Mouse (Mus musculus): ENCODE results near the gene Atf1.

The Atf1 gene

GRCm38 (mm10) chr15:100304019-100304991, 76.7 kb downstream of the Atf1 start, which contains the start of gene Mettl7a1:
Mettl7a1 (plus strand) TSS chr15:100304140.
- DNase-seq (ENCODE audit: low read depth, low spot score) = peak; percentile 77

- DNase-seq (ENCODE audit: low read depth, low spot score) = no peak
Measured at GRCm38 (mm10) chr15:100306201-100306600, 78.6 kb downstream of the Atf1 start.

GRCm38 (mm10) chr15:100307438-100308096, 79.9 kb downstream of the Atf1 start:
- peak; percentile 73 for DNase-seq (ENCODE audit: low read depth, low spot score)
